Comparison of ENCODE assay signal across 26 mouse cellular contexts in genomic region chr15:98901530-98901929, GRCm38 (mm10). TPM values are rescaled to one million over a fixed set of nuclear protein-coding genes. Genes with fewer than 3 reads are reported as not detected.
DNase-seq lines count a peak whose midpoint lies in the region; ATAC-seq and TF ChIP-seq lines count a peak whose summit lies in the region.
"Had no signal": no experiment of that assay in that cellular context is flagged by ENCODE, and none has a peak within 500 bp of the region (broad histone marks: within the 10 kb centered on the region; RNA-seq: fewer than 3 reads in every experiment).

No protein-coding gene starts in this region.

- H3K9me3 ChIP-seq in hindbrain, postnatal 0 days (ENCODE audit: low read length), result no peaks in the 10 kb centered on the region
- no peaks in the 10 kb centered on the region for H3K9me3 ChIP-seq in hindbrain, embryonic 16.5 days (ENCODE audit: control insufficient read depth, low read length)
- H3K9me3 ChIP-seq in CH12.LX (replicated peaks; ENCODE audit: low read length) (no peaks in the 10 kb centered on the region), E14TG2a.4 (ENCODE audit: low read length) (no peaks in the 10 kb centered on the region)
- H3K9me3 ChIP-seq: embryonic facial prominence, embryonic 12.5 days; embryonic facial prominence, embryonic 15.5 days; G1E; heart, embryonic 13.5 days; intestine, embryonic 15.5 days had no signal

- no peak overlapping the region for H3K4me3 ChIP-seq in hindbrain, postnatal 0 days (ENCODE audit: low read length)
- no peak overlapping the region for H3K4me3 ChIP-seq in hindbrain, embryonic 16.5 days (ENCODE audit: low read length)
- H3K4me3 ChIP-seq in left cerebral cortex, adult 2 months, result no peak overlapping the region
- H3K4me3 ChIP-seq in CH12.LX (replicated peaks in 1 of 3; ENCODE audit: low read depth in 2 of 3, low read length in 2 of 3, poor library complexity in 1 of 3), result no peak overlapping the region
- H3K4me3 ChIP-seq in E14TG2a.4 (replicated peaks; ENCODE audit: low read length), result no peak overlapping the region
- H3K4me3 ChIP-seq: embryonic facial prominence, embryonic 12.5 days; embryonic facial prominence, embryonic 15.5 days; heart, embryonic 13.5 days; intestine, embryonic 15.5 days had no signal

- dilution Hi-C loops in CH12.LX (cut with MboI; ENCODE audit: extremely low pct_ligation_motif_present, extremely low pct_unique_long_range_greater_than_20kb, low sequenced_read_pairs), result no loop called here

- WGBS in hindbrain, postnatal 0 days, result 54% methylated on average over 1 of the region's 1 CpGs
- WGBS in hindbrain, embryonic 16.5 days, result 59% methylated on average over 1 of the region's 1 CpGs

- no peak for ATAC-seq in hindbrain, postnatal 0 days
- ATAC-seq in hindbrain, embryonic 16.5 days, result no peak
- ATAC-seq: CD4-positive, CD25-positive, alpha-beta regulatory T cell, adult 4 months; forebrain, embryonic 14.5 days; forebrain, postnatal 0 days; intestine, embryonic 15.5 days had no signal

- H3K36me3 ChIP-seq in hindbrain, postnatal 0 days (ENCODE audit: insufficient read depth, low read length), result 0 out of 2 replicates have a peak, but pooled peaks cover 10% of the 10 kb centered on the region
- H3K36me3 ChIP-seq in hindbrain, embryonic 16.5 days (ENCODE audit: control insufficient read depth, insufficient read depth, low read length), result peaks cover 19% of the 10 kb centered on the region
- H3K36me3 ChIP-seq in CH12.LX (replicated peaks in 1 of 2; ENCODE audit: control insufficient read depth in 1 of 2, insufficient read depth in 1 of 2, low read length in 1 of 2) (peaks cover 9 to 38% of the 10 kb centered on the region in 2 experiments), E14TG2a.4 (ENCODE audit: insufficient read depth, low read length) (peaks cover 35% of the 10 kb centered on the region)

- no peak for TF ChIP-seq POLR2A in CH12.LX (IDR thresholded peaks at IDR 0.05; ENCODE audit: low read depth, low read length)

- H3K4me2 ChIP-seq in hindbrain, postnatal 0 days (ENCODE audit: low read depth, low read length), result no peak overlapping the region
- no peak overlapping the region for H3K4me2 ChIP-seq in hindbrain, embryonic 16.5 days (ENCODE audit: low read length)
- no peak overlapping the region for H3K4me2 ChIP-seq in CH12.LX (ENCODE audit: insufficient read depth, low read depth, poor library complexity, severe bottlenecking)
- H3K4me2 ChIP-seq: embryonic facial prominence, embryonic 12.5 days; embryonic facial prominence, embryonic 15.5 days; heart, embryonic 13.5 days; hindbrain, embryonic 14.5 days; intestine, embryonic 15.5 days had no signal

- H3K79me2 ChIP-seq in CH12.LX (replicated peaks; ENCODE audit: control insufficient read depth, extremely low read depth, insufficient read depth, poor library complexity, severe bottlenecking), result no peaks in the 10 kb centered on the region

- peaks cover 29% of the 10 kb centered on the region for H3K27me3 ChIP-seq in hindbrain, postnatal 0 days (ENCODE audit: insufficient read depth, low read length)
- peaks cover 21% of the 10 kb centered on the region for H3K27me3 ChIP-seq in hindbrain, embryonic 16.5 days (replicated peaks; ENCODE audit: control insufficient read depth, insufficient read depth, low read length)
- H3K27me3 ChIP-seq in CH12.LX (replicated peaks) (peaks cover 3% of the 10 kb centered on the region), E14TG2a.4 (ENCODE audit: insufficient read depth, low read length) (peaks cover 39% of the 10 kb centered on the region)

- peaks cover 8% of the 10 kb centered on the region for H3K4me1 ChIP-seq in hindbrain, postnatal 0 days (ENCODE audit: insufficient read depth, low read length)
- H3K4me1 ChIP-seq in hindbrain, embryonic 16.5 days (ENCODE audit: control insufficient read depth, insufficient read depth, low read depth, low read length), result peaks cover 7% of the 10 kb centered on the region
- peaks cover 3 to 6% of the 10 kb centered on the region in 2 experiments; a peak in 1 of 4 replicates for H3K4me1 ChIP-seq in CH12.LX (ENCODE audit: control insufficient read depth in 1 of 2, insufficient read depth in 2 of 2)
- peaks cover 35% of the 10 kb centered on the region for H3K4me1 ChIP-seq in E14TG2a.4 (replicated peaks; ENCODE audit: low read depth, low read length)

- DNase-seq in hindbrain, postnatal 0 days (ENCODE audit: low spot score), result no peak
- DNase-seq in left cerebral cortex, adult 2 months (ENCODE audit: extremely low spot score in 1 of 2, low spot score in 2 of 2), result no peak
- DNase-seq in left cerebral cortex, postnatal 4 days, result no peak
- DNase-seq in CH12.LX (ENCODE audit: extremely low read depth), result no peak
- DNase-seq in adrenal gland, postnatal 4 days (ENCODE audit: low spot score in 2 of 2), result no peak
- no peak for DNase-seq in adrenal gland, adult 2 months
- DNase-seq: adrenal gland, adult 8-10 months; adrenal gland, postnatal 25 days; cerebellum, adult 18-20 months; cerebellum, adult 9-10 months; cerebellum, postnatal 14 days; forebrain, postnatal 0 days; gastrocnemius, postnatal 14 days; heart, adult 11 months; heart, postnatal 14 days; heart, postnatal 4 days had no signal

- no peak; the same call in 1 of the 2 replicates for TF ChIP-seq RAD21 in CH12.LX (IDR thresholded peaks at IDR 0.05; ENCODE audit: low read depth, low read length)

- intact Hi-C loops in left cerebral cortex, adult 2 months (cut with DNase I), result no loop called here
- intact Hi-C loops in left cerebral cortex, postnatal 4 days (cut with DNase I), result no loop called here

- 0 out of 2 replicates have a peak, but pooled peaks have one; percentile 9 for TF ChIP-seq CTCF in hindbrain, postnatal 0 days (IDR thresholded peaks at IDR 0.05; ENCODE audit: low read depth)
- peak; percentile 11 for TF ChIP-seq CTCF in left cerebral cortex, adult 2 months (IDR thresholded peaks at IDR 0.05)
- TF ChIP-seq CTCF in CH12.LX (conservative IDR thresholded peaks at IDR 0.05 in 1 of 2, IDR thresholded peaks at IDR 0.05 in 1 of 2; ENCODE audit: low read depth in 2 of 2, low read length in 2 of 2), result peak in 1 of 2 experiments; percentile 44; a peak in 2 of 4 replicates
- TF ChIP-seq CTCF in E14TG2a.4 (conservative IDR thresholded peaks at IDR 0.05; ENCODE audit: low read length), result peak; percentile 15; the same call in 1 of the 2 replicates

- H3K27ac ChIP-seq in hindbrain, postnatal 0 days, result no peak overlapping the region
- H3K27ac ChIP-seq in hindbrain, embryonic 16.5 days (ENCODE audit: low read depth, low read length), result no peak overlapping the region
- H3K27ac ChIP-seq in left cerebral cortex, adult 2 months, result no peak overlapping the region
- no peak overlapping the region for H3K27ac ChIP-seq in CH12.LX (ENCODE audit: insufficient read depth, low read depth)
- H3K27ac ChIP-seq: embryonic facial prominence, embryonic 12.5 days; embryonic facial prominence, embryonic 15.5 days; heart, embryonic 13.5 days; hindbrain, embryonic 14.5 days; intestine, embryonic 15.5 days had no signal

- no peak for TF ChIP-seq EP300 in CH12.LX (IDR thresholded peaks at IDR 0.05; ENCODE audit: low read length)

- H3K9ac ChIP-seq in hindbrain, postnatal 0 days (replicated peaks; ENCODE audit: low read length), result no peak overlapping the region
- H3K9ac ChIP-seq in hindbrain, embryonic 16.5 days (ENCODE audit: low read depth, low read length), result no peak overlapping the region
- no peak overlapping the region for H3K9ac ChIP-seq in CH12.LX (ENCODE audit: insufficient read depth, low read depth)
- H3K9ac ChIP-seq: embryonic facial prominence, embryonic 12.5 days; embryonic facial prominence, embryonic 15.5 days; forebrain, postnatal 0 days; heart, embryonic 13.5 days; hindbrain, embryonic 14.5 days; intestine, embryonic 15.5 days had no signal

- in situ Hi-C loops in CH12.LX (cut with MboI; ENCODE audit: low pct_ligation_motif_present, low pct_unique_long_range_greater_than_20kb, low sequenced_read_pairs), result no loop called here

RNA-seq across cellular contexts. Expression of gene Dhh, which starts 3.2 kb away (rescaled TPM):
- total RNA-seq in hindbrain, postnatal 0 days (2014; rRNA removed), result 0.29 and 0.68 TPM in 2 replicates
- polyA plus RNA-seq in hindbrain, postnatal 0 days (2015; fragmentation: Nextera tagmentation; extraction: Ambion mirVana), result 0.85 and 1.0 TPM in 2 replicates
- 1.3 and 2.1 TPM in 2 replicates for polyA plus RNA-seq in hindbrain, embryonic 16.5 days (2015; fragmentation: Nextera tagmentation; extraction: Ambion mirVana)
- total RNA-seq in left cerebral cortex, adult 2 months (2021), result under 1 TPM in 1 of 2 experiments, not detected in 1; 0.28 TPM
- total RNA-seq in left cerebral cortex, postnatal 4 days (2021), result under 1 TPM; 0.28 to 0.36 TPM
- not detected in 2 replicates for total RNA-seq in CH12.LX (2012; rRNA removed)
- not detected in 2 replicates for total RNA-seq in CH12.LX (2014; rRNA removed)
- polyA plus RNA-seq in CH12.LX (2012; ENCODE audit: insufficient read length, low read depth), result not detected in 2 replicates
- total RNA-seq in adrenal gland, postnatal 4 days (2021), result 1 to 10 TPM; 2.1 to 2.9 TPM
- total RNA-seq in adrenal gland, adult 2 months (2021), result 1 to 10 TPM; 2.3 to 3.5 TPM
- polyA plus RNA-seq in adrenal gland, adult 2 months (2012; rRNA removed), result 3.1 and 3.8 TPM in 2 replicates
- polyA plus RNA-seq: CD4-positive, CD25-positive, alpha-beta regulatory T cell, adult 4 months; G1E had no signal

RNA-seq across cellular contexts. Expression of gene Rhebl1, which starts 7.2 kb away (rescaled TPM):
- 5.8 and 10.2 TPM in 2 replicates for total RNA-seq in hindbrain, postnatal 0 days (2014; rRNA removed)
- 25.7 and 26.7 TPM in 2 replicates for polyA plus RNA-seq in hindbrain, postnatal 0 days (2015; fragmentation: Nextera tagmentation; extraction: Ambion mirVana)
- polyA plus RNA-seq in hindbrain, embryonic 16.5 days (2015; fragmentation: Nextera tagmentation; extraction: Ambion mirVana), result 31.4 and 33.4 TPM in 2 replicates
- total RNA-seq in left cerebral cortex, adult 2 months (2021), result 10 to 100 TPM; 11.8 to 12.1 TPM
- total RNA-seq in left cerebral cortex, postnatal 4 days (2021), result 10 to 100 TPM; 18.3 to 18.4 TPM
- total RNA-seq in CH12.LX (2012; rRNA removed) (11.1 and 13.9 TPM in 2 replicates), CH12.LX (2014; rRNA removed) (17.6 and 23.2 TPM in 2 replicates)
- polyA plus RNA-seq in CH12.LX (2012; ENCODE audit: insufficient read length, low read depth), result 23.3 and 25.1 TPM in 2 replicates
- 1 to 10 TPM; 3.9 to 6.2 TPM for total RNA-seq in adrenal gland, postnatal 4 days (2021)
- total RNA-seq in adrenal gland, adult 2 months (2021), result 1 to 10 TPM in 1 of 2 experiments, under 1 TPM in 1; 0.69 to 3.6 TPM
- polyA plus RNA-seq in adrenal gland, adult 2 months (2012; rRNA removed), result 1.3 and 2.0 TPM in 2 replicates

RNA-seq across cellular contexts. Expression of gene Lmbr1l, which starts 16.5 kb away (rescaled TPM):
- 28.7 and 51.0 TPM in 2 replicates for total RNA-seq in hindbrain, postnatal 0 days (2014; rRNA removed)
- 20.0 and 20.9 TPM in 2 replicates for polyA plus RNA-seq in hindbrain, postnatal 0 days (2015; fragmentation: Nextera tagmentation; extraction: Ambion mirVana)
- 25.9 and 27.0 TPM in 2 replicates for polyA plus RNA-seq in hindbrain, embryonic 16.5 days (2015; fragmentation: Nextera tagmentation; extraction: Ambion mirVana)
- total RNA-seq in left cerebral cortex, adult 2 months (2021), result 10 to 100 TPM; 17.8 to 19.1 TPM
- 10 to 100 TPM; 31.4 to 42.2 TPM for total RNA-seq in left cerebral cortex, postnatal 4 days (2021)
- 19.7 and 23.4 TPM in 2 replicates for total RNA-seq in CH12.LX (2012; rRNA removed)
- total RNA-seq in CH12.LX (2014; rRNA removed), result 27.5 and 30.4 TPM in 2 replicates
- 22.4 and 27.9 TPM in 2 replicates for polyA plus RNA-seq in CH12.LX (2012; ENCODE audit: insufficient read length, low read depth)
- 10 to 100 TPM; 41.5 to 45.9 TPM for total RNA-seq in adrenal gland, postnatal 4 days (2021)
- 10 to 100 TPM; 11.5 to 14.2 TPM for total RNA-seq in adrenal gland, adult 2 months (2021)
- 36.3 and 58.5 TPM in 2 replicates for polyA plus RNA-seq in adrenal gland, adult 2 months (2012; rRNA removed)

RNA-seq across cellular contexts. Expression of gene Kmt2d, which starts 30.5 kb away (rescaled TPM):
- total RNA-seq in hindbrain, postnatal 0 days (2014; rRNA removed), result 27.7 and 37.8 TPM in 2 replicates
- 7.4 and 7.6 TPM in 2 replicates for polyA plus RNA-seq in hindbrain, postnatal 0 days (2015; fragmentation: Nextera tagmentation; extraction: Ambion mirVana)
- polyA plus RNA-seq in hindbrain, embryonic 16.5 days (2015; fragmentation: Nextera tagmentation; extraction: Ambion mirVana), result 8.8 and 9.3 TPM in 2 replicates
- 100 to 1,000 TPM; 100 to 101 TPM for total RNA-seq in left cerebral cortex, adult 2 months (2021)
- total RNA-seq in left cerebral cortex, postnatal 4 days (2021), result 10 to 100 TPM; 74.2 to 74.4 TPM
- total RNA-seq in CH12.LX (2012; rRNA removed), result 14.1 and 15.6 TPM in 2 replicates
- total RNA-seq in CH12.LX (2014; rRNA removed), result 4.3 and 4.8 TPM in 2 replicates
- 22.7 TPM in 2 replicates for polyA plus RNA-seq in CH12.LX (2012; ENCODE audit: insufficient read length, low read depth)
- total RNA-seq in adrenal gland, postnatal 4 days (2021), result 10 to 100 TPM; 68.9 to 71.5 TPM
- total RNA-seq in adrenal gland, adult 2 months (2021), result 10 to 100 TPM; 36.8 to 58.2 TPM
- polyA plus RNA-seq in adrenal gland, adult 2 months (2012; rRNA removed), result 21.0 and 22.3 TPM in 2 replicates

RNA-seq across cellular contexts. Expression of gene Tuba1b, which starts 32.8 kb away (rescaled TPM):
- total RNA-seq in hindbrain, postnatal 0 days (2014; rRNA removed), result 3,512 and 3,813 TPM in 2 replicates
- 1,613 and 1,711 TPM in 2 replicates for polyA plus RNA-seq in hindbrain, postnatal 0 days (2015; fragmentation: Nextera tagmentation; extraction: Ambion mirVana)
- 1,672 and 1,683 TPM in 2 replicates for polyA plus RNA-seq in hindbrain, embryonic 16.5 days (2015; fragmentation: Nextera tagmentation; extraction: Ambion mirVana)
- 100 to 1,000 TPM; 509 to 550 TPM for total RNA-seq in left cerebral cortex, adult 2 months (2021)
- total RNA-seq in left cerebral cortex, postnatal 4 days (2021), result 1,000 to 10,000 TPM; 1,107 to 1,135 TPM
- total RNA-seq in CH12.LX (2012; rRNA removed) (1,149 and 1,670 TPM in 2 replicates), CH12.LX (2014; rRNA removed) (2,803 and 2,960 TPM in 2 replicates)
- 2,789 and 2,851 TPM in 2 replicates for polyA plus RNA-seq in CH12.LX (2012; ENCODE audit: insufficient read length, low read depth)
- 100 to 1,000 TPM; 512 to 526 TPM for total RNA-seq in adrenal gland, postnatal 4 days (2021)
- total RNA-seq in adrenal gland, adult 2 months (2021), result 100 to 1,000 TPM; 235 to 261 TPM
- 616 and 725 TPM in 2 replicates for polyA plus RNA-seq in adrenal gland, adult 2 months (2012; rRNA removed)
